Mouse (Mus musculus) hindbrain, embryonic 16.5 days (tissue): Measurements from ENCODE around the gene Ugt8a. TPM values are rescaled to one million over a fixed set of nuclear protein-coding genes. Genes with fewer than 3 reads are reported as not detected.

ENCODE experiments used
- ATAC-seq: fragments of 200-750 bp; cut with Nextera tagmentation; 2 replicates; pipeline ENCODE4 v1.8.0; 2017; ENCODE audit warnings: moderate TSS enrichment, moderate library complexity
- H3K27ac ChIP-seq: fragments of 300-500 bp; sonication (generic); 2 replicates; pipeline ENCODE4 v1.5.1; 2014; ENCODE audit warnings: low read depth, mild to moderate bottlenecking, control low read depth, low read length, moderate library complexity
- H3K27me3 ChIP-seq: fragments of 300-500 bp; sonication (generic); replicated peaks from 2 replicates; pipeline ENCODE4 v1.6.1; 2014; ENCODE audit warnings: low read length; ENCODE audit not compliant: control insufficient read depth, insufficient read depth
- H3K36me3 ChIP-seq: fragments of 300-500 bp; sonication (generic); 2 replicates; pipeline ENCODE4 v1.6.1; 2014; ENCODE audit warnings: mild to moderate bottlenecking, low read length, moderate library complexity, mixed read lengths; ENCODE audit not compliant: control insufficient read depth, insufficient read depth
- H3K4me1 ChIP-seq: fragments of 300-500 bp; sonication (generic); 2 replicates; pipeline ENCODE4 v1.6.1; 2014; ENCODE audit warnings: low read depth, low read length; ENCODE audit not compliant: control insufficient read depth, insufficient read depth
- H3K4me2 ChIP-seq: fragments of 300-500 bp; sonication (generic); 2 replicates; pipeline ENCODE4 v1.6.1; 2014; ENCODE audit warnings: mild to moderate bottlenecking, low read length, control low read depth, moderate library complexity
- H3K4me3 ChIP-seq: fragments of 300-500 bp; sonication (generic); 2 replicates; pipeline ENCODE4 v1.5.1; 2014; ENCODE audit warnings: mild to moderate bottlenecking, low read length, control low read depth, moderate library complexity
- H3K9ac ChIP-seq: fragments of 300-500 bp; sonication (generic); 2 replicates; pipeline ENCODE4 v1.6.1; 2014; ENCODE audit warnings: low read depth, mild to moderate bottlenecking, control low read depth, low read length, moderate library complexity
- H3K9me3 ChIP-seq: fragments of 300-500 bp; sonication (generic); 2 replicates; pipeline ENCODE4 v1.6.1; 2014; ENCODE audit warnings: mild to moderate bottlenecking, low read length, moderate library complexity; ENCODE audit not compliant: control insufficient read depth
- WGBS: fragments of 180-500 bp; shearing (Covaris S2); extraction: QIAGEN DNeasy Blood & Tissue Kit; methylation state at CpG from one replicate; pipeline ENCODE4 v1.1.7; 2014; 5-methylcytosine and 5-hydroxymethylcytosine counted together
- polyA plus RNA-seq: library from polyadenylated mRNA; unstranded; fragments of >200 nt; fragmentation: Nextera tagmentation; extraction: Ambion mirVana; gene quantifications from 2 replicates; pipeline ENCODE4 v1.2.1, GENCODE M21; 2015

Ugt8a gene
- 3.3 and 4.0 TPM in 2 replicates for polyA plus RNA-seq

- Histone ChIP-seq H3K4me2 (peak within 1 kb of the TSS; percentile 96), H3K36me3 (no peaks in the 10 kb centered on the region), H3K9ac (peak within 1 kb of the TSS; percentile 73), H3K27me3 (0 out of 2 replicates have a peak, but pooled peaks cover 2% of the 10 kb centered on the region), H3K4me1 (peaks cover 5% of the 10 kb centered on the region), H3K27ac (peak within 1 kb of the TSS; percentile 34), H3K4me3 (peak within 1 kb of the TSS; percentile 82), H3K9me3 (no peaks in the 10 kb centered on the region)
- peak; percentile 91 for ATAC-seq
- under 1% methylated on average over 69 of the region's 85 CpGs for WGBS
These were observed at the start of gene Ugt8a for GRCm38 (mm10) chr3:125938092-125938755. Ugt8a (minus strand) TSS chr3:125938619.

DNA sequence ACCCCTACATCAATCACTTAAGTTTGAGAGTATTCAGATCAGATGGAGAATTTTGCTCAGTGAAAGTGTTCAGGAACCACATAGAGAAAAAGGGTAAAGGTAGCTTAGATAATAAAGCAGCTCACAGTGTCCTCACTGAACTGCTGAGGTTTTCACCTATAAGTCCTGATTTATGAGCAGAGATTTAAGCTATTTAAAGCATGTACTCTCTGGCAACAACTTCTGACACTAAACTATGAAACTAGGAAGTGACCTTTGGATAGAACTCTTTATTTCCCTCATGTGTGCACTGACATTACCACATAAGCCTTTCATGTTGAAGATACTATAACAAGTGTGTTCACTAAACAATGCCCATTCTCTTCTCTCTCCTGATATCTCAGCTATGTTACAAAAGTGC, 48.2 kb upstream of the Ugt8a start:
- Histone ChIP-seq H3K9ac (no peak overlapping the region), H3K27ac (no peak overlapping the region), H3K4me1 (no peaks in the 10 kb centered on the region), H3K4me2 (no peak overlapping the region), H3K36me3 (no peaks in the 10 kb centered on the region), H3K9me3 (no peaks in the 10 kb centered on the region), H3K27me3 (no peaks in the 10 kb centered on the region), H3K4me3 (no peak overlapping the region)
- ATAC-seq: no peak

- Histone ChIP-seq H3K9ac (no peak overlapping the region), H3K36me3 (no peaks in the 10 kb centered on the region), H3K9me3 (no peaks in the 10 kb centered on the region), H3K4me2 (no peak overlapping the region), H3K27me3 (no peaks in the 10 kb centered on the region), H3K4me3 (no peak overlapping the region), H3K4me1 (no peaks in the 10 kb centered on the region), H3K27ac (no peak overlapping the region)
- ATAC-seq: no peak
- WGBS: 92% methylated on average over 2 of the region's 2 CpGs
These were observed 45.4 kb upstream of the Ugt8a start for GRCm38 (mm10) chr3:125983707-125984420.

- 87% methylated on average over 3 of the region's 3 CpGs for WGBS
- H3K4me2 ChIP-seq: no peak overlapping the region
- no peak for ATAC-seq
- no peaks in the 10 kb centered on the region for H3K4me1 ChIP-seq
- H3K36me3 ChIP-seq: no peaks in the 10 kb centered on the region
- H3K27me3 ChIP-seq: no peaks in the 10 kb centered on the region
- H3K9me3 ChIP-seq: no peaks in the 10 kb centered on the region
- no peak overlapping the region for H3K9ac ChIP-seq
- no peak overlapping the region for H3K4me3 ChIP-seq
- no peak overlapping the region for H3K27ac ChIP-seq
These were observed 41.1 kb upstream of the Ugt8a start for GRCm38 (mm10) chr3:125979475-125979874.

GRCm38 (mm10) chr3:125975899-125976298, 37.5 kb upstream of the Ugt8a start:
- Histone ChIP-seq H3K4me2 (no peak overlapping the region), H3K27me3 (no peaks in the 10 kb centered on the region), H3K27ac (no peak overlapping the region), H3K9me3 (no peaks in the 10 kb centered on the region), H3K9ac (no peak overlapping the region), H3K4me3 (no peak overlapping the region), H3K4me1 (no peaks in the 10 kb centered on the region), H3K36me3 (no peaks in the 10 kb centered on the region)
- no peak for ATAC-seq
- WGBS: 74% methylated on average over 4 of the region's 4 CpGs

DNA sequence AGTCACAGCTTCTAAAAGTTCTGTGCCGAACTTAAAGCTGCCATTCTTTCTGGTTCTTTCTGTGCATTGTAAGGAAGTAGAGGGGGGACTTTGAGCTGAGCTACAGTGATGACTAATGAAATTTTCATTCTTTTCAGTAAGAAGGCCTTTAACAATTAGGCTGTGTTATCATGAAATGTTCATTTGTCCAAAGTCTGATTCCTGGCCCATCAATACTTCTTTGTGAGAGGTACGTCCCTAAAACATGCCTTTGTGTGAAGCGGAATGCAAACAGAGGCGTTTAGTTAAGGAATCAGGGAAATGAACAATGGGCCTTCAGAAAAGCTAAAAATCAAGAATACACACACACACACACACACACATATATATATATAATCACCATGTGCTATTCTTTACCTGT, 31.0 kb upstream of the Ugt8a start:
- WGBS: 51% methylated on average over 4 of the region's 4 CpGs
- H3K27me3 ChIP-seq: no peaks in the 10 kb centered on the region
- no peaks in the 10 kb centered on the region for H3K9me3 ChIP-seq
- no peak overlapping the region for H3K4me3 ChIP-seq
- H3K27ac ChIP-seq: no peak overlapping the region
- H3K9ac ChIP-seq: no peak overlapping the region
- H3K4me1 ChIP-seq: no peaks in the 10 kb centered on the region
- H3K4me2 ChIP-seq: no peak overlapping the region
- no peaks in the 10 kb centered on the region for H3K36me3 ChIP-seq
- ATAC-seq: no peak

DNA sequence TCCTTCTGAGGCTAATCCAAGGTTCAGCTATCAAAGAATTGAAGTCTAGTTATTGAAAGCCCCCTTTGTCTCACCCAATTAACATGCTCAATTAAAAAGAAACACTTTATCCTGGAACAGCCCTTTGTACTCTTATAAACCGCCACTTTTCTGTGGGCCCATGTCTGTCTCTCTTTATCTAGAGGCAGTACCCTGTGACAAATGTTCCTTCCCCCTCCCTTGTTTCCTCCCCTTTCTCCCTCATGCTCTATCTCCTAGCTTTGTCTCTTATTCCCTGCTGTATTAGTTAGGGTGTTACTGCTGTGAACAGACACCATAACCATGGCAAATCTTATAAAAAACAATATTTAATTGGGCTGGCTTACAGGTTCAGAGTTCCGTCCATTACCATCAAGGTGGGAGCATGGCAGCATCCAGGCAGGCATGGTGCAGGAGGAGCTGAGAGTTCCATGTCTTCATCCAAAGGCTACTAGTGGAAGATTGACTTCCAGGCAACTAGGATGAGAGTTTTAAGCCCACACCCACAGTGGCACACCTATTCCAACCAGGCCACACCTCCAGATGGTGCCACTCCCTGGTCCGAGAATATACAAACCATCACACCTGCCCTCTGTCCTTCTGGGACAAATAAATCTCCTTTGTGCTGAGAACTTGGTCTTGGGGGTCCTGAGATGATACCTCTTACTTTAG, 17.9 kb upstream of the Ugt8a start:
- Histone ChIP-seq H3K4me2 (no peak overlapping the region), H3K27me3 (no peaks in the 10 kb centered on the region), H3K27ac (no peak overlapping the region), H3K4me1 (no peaks in the 10 kb centered on the region), H3K9ac (no peak overlapping the region), H3K9me3 (no peaks in the 10 kb centered on the region), H3K4me3 (no peak overlapping the region), H3K36me3 (no peaks in the 10 kb centered on the region)
- WGBS: 56% methylated on average over 3 of the region's 3 CpGs
- ATAC-seq: no peak

DNA sequence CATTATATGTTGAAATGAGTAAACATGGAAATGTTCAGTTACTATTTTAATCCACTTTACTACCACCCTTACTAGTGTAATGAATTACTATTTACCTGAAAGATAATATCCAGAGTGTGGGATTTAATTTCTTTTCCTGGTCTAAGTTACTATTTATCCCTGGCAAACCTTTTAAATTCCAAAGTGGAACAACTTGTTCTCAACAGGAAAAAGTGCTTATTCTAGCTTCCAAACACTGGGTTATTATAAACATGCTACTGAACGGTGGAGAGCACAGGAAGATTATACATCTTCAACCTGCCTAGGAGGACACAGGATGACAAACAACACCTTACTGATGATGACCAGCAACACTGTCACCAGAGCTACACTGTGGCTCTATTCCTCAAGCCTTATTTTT, 16.5 kb upstream of the Ugt8a start:
- no peaks in the 10 kb centered on the region for H3K36me3 ChIP-seq
- no peak overlapping the region for H3K4me3 ChIP-seq
- 82% methylated on average over 1 of the region's 1 CpGs for WGBS
- H3K27me3 ChIP-seq: no peaks in the 10 kb centered on the region
- H3K27ac ChIP-seq: no peak overlapping the region
- no peaks in the 10 kb centered on the region for H3K4me1 ChIP-seq
- ATAC-seq: no peak
- H3K9ac ChIP-seq: no peak overlapping the region
- no peaks in the 10 kb centered on the region for H3K9me3 ChIP-seq
- no peak overlapping the region for H3K4me2 ChIP-seq

- H3K9me3 ChIP-seq: no peaks in the 10 kb centered on the region
- H3K27me3 ChIP-seq: 0 out of 2 replicates have a peak, but pooled peaks cover 2% of the 10 kb centered on the region
- peaks cover 5% of the 10 kb centered on the region for H3K4me1 ChIP-seq
- H3K36me3 ChIP-seq: no peaks in the 10 kb centered on the region
- H3K9ac ChIP-seq: no peak overlapping the region
- WGBS: 82% methylated on average over 3 of the region's 3 CpGs
- no peak overlapping the region for H3K4me2 ChIP-seq
- no peak overlapping the region for H3K27ac ChIP-seq
- ATAC-seq: no peak
- H3K4me3 ChIP-seq: no peak overlapping the region
These were observed 2.4 kb upstream of the Ugt8a start for GRCm38 (mm10) chr3:125940811-125941210.
